Mouse (Mus musculus): ENCODE measurements at regions not wholly inside any gene's neighbourhood (a gene's known extent, or its start where the extent isn't known, plus 50 kb on each side); places are given as distances from the start of the nearest gene placed in this dataset. TPM values are rescaled to one million over a fixed set of nuclear protein-coding genes. Genes with fewer than 3 reads are reported as not detected.

GRCm38 (mm10) chr11:64899587-64900278 is 79.1 kb upstream of the Elac2 start:
- Histone ChIP-seq H3K4me3 (ENCODE audit: low read depth, low read length) (no peak overlapping the region), H3K4me2 (ENCODE audit: low read depth, low read length) (no peak overlapping the region), H3K27ac (replicated peaks; ENCODE audit: low read depth, low read length) (no peak overlapping the region), H3K9ac (replicated peaks; ENCODE audit: low read length) (no peak overlapping the region), H3K27me3 (ENCODE audit: control insufficient read depth, insufficient read depth, low read length) (no peaks in the 10 kb centered on the region), H3K9me3 (replicated peaks; ENCODE audit: control insufficient read depth, low read length) (no peaks in the 10 kb centered on the region), H3K36me3 (replicated peaks; ENCODE audit: control insufficient read depth, insufficient read depth, low read depth, low read length) (no peaks in the 10 kb centered on the region), H3K4me1 (ENCODE audit: control insufficient read depth, insufficient read depth, low read length) (no peaks in the 10 kb centered on the region)
- DNase-seq (ENCODE audit: low spot score) (no peak), ATAC-seq (replicated peaks; ENCODE audit: insufficient number of reproducible peaks, low FRiP score, low TSS enrichment, low read depth) (no peak)
- WGBS = 60% methylated on average over 15 of the region's 15 CpGs

DNA sequence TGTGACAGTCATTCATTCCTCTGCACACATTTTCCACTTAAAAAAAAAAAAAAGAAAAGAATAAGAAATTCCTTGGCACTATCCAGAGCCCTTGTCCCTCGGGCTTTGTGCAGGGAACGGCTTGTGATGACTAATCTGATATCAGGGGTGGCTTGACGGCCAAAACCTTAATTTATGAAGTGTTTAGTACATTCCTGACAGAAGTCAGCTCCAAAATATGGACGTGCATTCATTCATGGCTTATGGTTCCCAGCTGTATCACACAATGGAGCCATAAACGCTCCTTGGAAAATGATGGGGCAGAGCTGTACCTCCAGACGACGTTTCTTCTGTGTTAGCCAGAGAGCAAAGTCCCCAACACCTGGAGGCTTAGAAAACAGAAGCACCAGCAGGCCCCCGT is 62.1 kb upstream of the Elac2 start:
- H3K4me2 ChIP-seq (ENCODE audit: low read depth, low read length) = no peak overlapping the region
- no peaks in the 10 kb centered on the region for H3K9me3 ChIP-seq (replicated peaks; ENCODE audit: control insufficient read depth, low read length)
- no peaks in the 10 kb centered on the region for H3K36me3 ChIP-seq (replicated peaks; ENCODE audit: control insufficient read depth, insufficient read depth, low read depth, low read length)
- no peak overlapping the region for H3K9ac ChIP-seq (replicated peaks; ENCODE audit: low read length)
- H3K4me3 ChIP-seq (ENCODE audit: low read depth, low read length) = no peak overlapping the region
- no peaks in the 10 kb centered on the region for H3K4me1 ChIP-seq (ENCODE audit: control insufficient read depth, insufficient read depth, low read length)
- DNase-seq (ENCODE audit: low spot score) (no peak), ATAC-seq (replicated peaks; ENCODE audit: insufficient number of reproducible peaks, low FRiP score, low TSS enrichment, low read depth) (no peak)
- H3K27ac ChIP-seq (replicated peaks; ENCODE audit: low read depth, low read length) = no peak overlapping the region
- no peaks in the 10 kb centered on the region for H3K27me3 ChIP-seq (ENCODE audit: control insufficient read depth, insufficient read depth, low read length)
- 66% methylated on average over 8 of the region's 8 CpGs for WGBS

GRCm38 (mm10) chr11:64917301-64917700 is 61.5 kb upstream of the Elac2 start:
- Histone ChIP-seq H3K4me3 (ENCODE audit: low read depth, low read length) (no peak overlapping the region), H3K4me1 (ENCODE audit: control insufficient read depth, insufficient read depth, low read length) (no peaks in the 10 kb centered on the region), H3K27ac (replicated peaks; ENCODE audit: low read depth, low read length) (no peak overlapping the region), H3K9ac (replicated peaks; ENCODE audit: low read length) (no peak overlapping the region), H3K9me3 (replicated peaks; ENCODE audit: control insufficient read depth, low read length) (no peaks in the 10 kb centered on the region), H3K36me3 (replicated peaks; ENCODE audit: control insufficient read depth, insufficient read depth, low read depth, low read length) (no peaks in the 10 kb centered on the region), H3K4me2 (ENCODE audit: low read depth, low read length) (no peak overlapping the region), H3K27me3 (ENCODE audit: control insufficient read depth, insufficient read depth, low read length) (no peaks in the 10 kb centered on the region)
- WGBS = 85% methylated on average over 4 of the region's 4 CpGs
- no peak for DNase-seq (ENCODE audit: low spot score)
- ATAC-seq (replicated peaks; ENCODE audit: insufficient number of reproducible peaks, low FRiP score, low TSS enrichment, low read depth) = no peak

DNA sequence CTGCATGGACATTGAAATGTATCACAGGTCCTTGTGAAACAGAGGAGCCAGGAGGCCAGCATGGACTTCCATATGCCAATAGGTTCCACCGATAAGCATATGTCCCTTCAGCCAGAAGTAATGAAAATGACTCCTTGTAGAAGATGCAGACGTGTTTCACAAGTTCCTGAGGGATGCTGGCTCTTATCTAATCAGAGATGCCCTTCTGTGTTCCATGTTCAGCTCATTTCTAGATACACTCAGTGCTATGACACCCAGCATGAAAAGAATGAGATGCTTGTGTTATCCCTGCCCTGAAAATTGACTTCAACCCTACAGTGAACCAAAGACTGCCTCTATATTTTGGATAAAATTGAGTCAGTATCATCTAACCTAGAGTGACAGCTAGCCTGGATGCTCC is 53.8 kb upstream of the Elac2 start:
- no peak overlapping the region for H3K4me3 ChIP-seq (ENCODE audit: low read depth, low read length)
- DNase-seq (ENCODE audit: low spot score) (no peak), ATAC-seq (replicated peaks; ENCODE audit: insufficient number of reproducible peaks, low FRiP score, low TSS enrichment, low read depth) (no peak)
- 71% methylated on average over 2 of the region's 2 CpGs for WGBS
- no peak overlapping the region for H3K27ac ChIP-seq (replicated peaks; ENCODE audit: low read depth, low read length)
- H3K4me1 ChIP-seq (ENCODE audit: control insufficient read depth, insufficient read depth, low read length) = no peaks in the 10 kb centered on the region
- no peaks in the 10 kb centered on the region for H3K9me3 ChIP-seq (replicated peaks; ENCODE audit: control insufficient read depth, low read length)
- H3K27me3 ChIP-seq (ENCODE audit: control insufficient read depth, insufficient read depth, low read length) = no peaks in the 10 kb centered on the region
- no peak overlapping the region for H3K4me2 ChIP-seq (ENCODE audit: low read depth, low read length)
- H3K9ac ChIP-seq (replicated peaks; ENCODE audit: low read length) = no peak overlapping the region
- H3K36me3 ChIP-seq (replicated peaks; ENCODE audit: control insufficient read depth, insufficient read depth, low read depth, low read length) = no peaks in the 10 kb centered on the region

- no peak overlapping the region for H3K4me3 ChIP-seq (ENCODE audit: low read depth, low read length)
- ATAC-seq (replicated peaks; ENCODE audit: insufficient number of reproducible peaks, low FRiP score, low TSS enrichment, low read depth) (no peak), DNase-seq (ENCODE audit: low spot score) (no peak)
- no peaks in the 10 kb centered on the region for H3K36me3 ChIP-seq (replicated peaks; ENCODE audit: control insufficient read depth, insufficient read depth, low read depth, low read length)
- H3K9me3 ChIP-seq (replicated peaks; ENCODE audit: control insufficient read depth, low read length) = no peaks in the 10 kb centered on the region
- H3K4me1 ChIP-seq (ENCODE audit: control insufficient read depth, insufficient read depth, low read length) = no peaks in the 10 kb centered on the region
- H3K9ac ChIP-seq (replicated peaks; ENCODE audit: low read length) = no peak overlapping the region
- H3K4me2 ChIP-seq (ENCODE audit: low read depth, low read length) = no peak overlapping the region
- no peaks in the 10 kb centered on the region for H3K27me3 ChIP-seq (ENCODE audit: control insufficient read depth, insufficient read depth, low read length)
- WGBS = 70% methylated on average over 1 of the region's 1 CpGs
- H3K27ac ChIP-seq (replicated peaks; ENCODE audit: low read depth, low read length) = no peak overlapping the region
These were observed 52.9 kb upstream of the Elac2 start for GRCm38 (mm10) chr11:64925970-64926369.

Small RNA genes in the stretch of these regions (microRNA-seq; reads per million reads assigned to microRNA genes)
- not detected for gene Gm24275 (ENCODE audit: borderline number of aligned reads)
